Mouse (Mus musculus) macrophage (primary cell): ENCODE data around the gene Sparcl1. TPM values are rescaled to one million over a fixed set of nuclear protein-coding genes. Genes with fewer than 3 reads are reported as not detected.

ENCODE experiments used
- H3K27ac ChIP-seq: fragments of 350-480 bp; formaldehyde crosslinking; 2 replicates; pipeline ENCODE4 v1.9.0; 2021
- H3K36me3 ChIP-seq: fragments of 350-480 bp; formaldehyde crosslinking; 2 replicates; pipeline ENCODE4 v1.9.0; 2021; ENCODE audit errors: inconsistent target
- H3K4me3 ChIP-seq: fragments of 350-480 bp; formaldehyde crosslinking; 2 replicates; pipeline ENCODE4 v1.9.0; 2021; ENCODE audit errors: inconsistent target
- H3K79me2 ChIP-seq: fragments of 350-480 bp; formaldehyde crosslinking; 2 replicates; pipeline ENCODE4 v1.9.0; 2021; ENCODE audit errors: inconsistent target
- WGBS: methylation state at CpG from one replicate; pipeline ENCODE4 v1.1.7; 2026; ENCODE audit warnings: inconsistent platforms; ENCODE audit not compliant: missing documents; 5-methylcytosine and 5-hydroxymethylcytosine counted together
- polyA plus RNA-seq: library from polyadenylated mRNA; stranded (reverse); fragments of 250-400 nt; gene quantifications from 3 replicates; pipeline ENCODE4 v1.2.4, GENCODE M21; 2018; ENCODE audit warnings: inconsistent platforms

The Sparcl1 gene
- polyA plus RNA-seq, 1 experiment from 2014 or later, result not detected

DNA sequence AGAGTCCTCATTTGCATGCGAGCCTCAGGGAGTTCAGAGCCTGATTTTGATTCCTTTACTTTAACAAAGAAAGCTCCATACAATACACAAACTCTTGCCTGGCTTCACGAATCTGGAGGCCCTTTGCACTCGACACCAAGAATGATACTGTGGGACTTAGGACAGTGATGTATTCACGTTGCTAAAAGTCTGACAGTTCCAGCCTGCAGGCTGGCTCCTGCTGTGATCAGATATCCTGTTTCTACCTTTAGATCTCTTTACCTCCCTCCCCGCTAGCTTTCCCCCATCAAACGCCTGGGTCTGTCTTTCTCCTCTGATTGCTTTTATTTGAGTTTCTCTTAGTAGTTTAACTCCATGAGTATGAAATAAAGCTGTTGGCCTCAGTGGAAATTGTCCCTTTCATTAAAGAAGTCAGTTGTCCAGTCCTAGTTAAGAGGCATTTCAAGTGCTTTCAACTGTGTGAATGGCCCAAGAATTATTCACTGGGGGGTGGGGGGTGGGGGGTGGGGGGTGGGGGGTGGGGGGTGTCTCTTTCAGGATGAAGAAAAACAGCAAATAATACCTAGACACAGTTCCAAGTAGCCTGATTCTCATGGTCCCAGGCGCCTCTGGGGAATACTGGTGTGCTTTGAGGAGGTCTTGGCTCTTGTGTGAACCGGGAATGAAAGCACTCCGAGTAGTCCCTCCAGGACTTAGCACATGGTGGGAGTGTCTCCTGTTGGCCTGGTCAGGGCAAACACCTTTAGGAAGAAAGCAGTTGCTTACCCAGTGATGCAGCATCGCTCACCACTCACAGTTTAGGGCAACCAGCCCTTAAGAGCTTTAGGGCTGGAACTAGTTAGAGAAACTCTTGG is 11.6 kb downstream of the Sparcl1 start:
- no peak overlapping the region for H3K4me3 ChIP-seq
- no peak overlapping the region for H3K27ac ChIP-seq
- no peaks in the 10 kb centered on the region for H3K36me3 ChIP-seq
- no peaks in the 10 kb centered on the region for H3K79me2 ChIP-seq
- 75% methylated on average over 10 of the region's 10 CpGs for WGBS

DNA sequence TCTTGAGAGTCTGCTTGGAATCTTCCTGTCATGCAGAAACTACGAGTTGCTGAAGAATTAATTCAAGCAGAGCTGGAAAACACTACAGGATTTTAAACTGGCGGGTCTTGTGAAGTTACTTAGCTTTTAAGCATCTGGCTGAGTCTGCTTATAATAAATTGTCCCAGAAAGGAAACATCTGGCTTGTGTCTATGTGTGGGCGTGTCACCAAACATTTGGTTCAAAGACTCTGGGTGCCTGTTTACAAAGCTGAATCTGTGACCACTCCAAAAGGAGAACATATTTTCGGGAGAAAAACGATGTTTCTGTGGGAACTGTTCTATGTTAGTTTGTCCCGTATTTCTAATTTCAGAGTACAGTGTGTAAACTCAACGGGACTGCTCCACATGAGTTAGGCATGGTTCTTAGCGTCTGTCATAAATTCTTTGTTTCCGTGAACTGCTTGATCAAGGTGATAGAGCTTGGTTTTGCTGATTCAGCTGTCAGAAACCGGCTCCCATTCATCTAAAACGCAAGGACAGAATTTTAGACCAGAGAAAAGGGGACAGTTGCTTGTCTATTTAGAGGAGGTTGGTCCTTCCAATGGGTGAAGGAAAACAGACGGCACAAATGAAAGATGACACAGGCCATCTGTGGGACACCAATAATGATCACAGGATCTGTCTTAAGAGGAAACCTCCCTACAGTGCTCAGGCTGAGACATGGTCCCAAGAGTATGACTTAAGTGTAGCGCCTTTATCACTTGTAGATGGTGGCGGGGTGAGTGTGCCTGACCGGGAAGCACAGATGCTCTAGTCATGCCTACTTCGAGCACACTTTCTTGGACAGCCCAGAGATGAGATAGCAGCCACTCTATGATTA is 17.2 kb downstream of the Sparcl1 start:
- Histone ChIP-seq H3K27ac (no peak overlapping the region), H3K4me3 (no peak overlapping the region), H3K36me3 (no peaks in the 10 kb centered on the region), H3K79me2 (no peaks in the 10 kb centered on the region)
- WGBS, result 38% methylated on average over 16 of the region's 16 CpGs

DNA sequence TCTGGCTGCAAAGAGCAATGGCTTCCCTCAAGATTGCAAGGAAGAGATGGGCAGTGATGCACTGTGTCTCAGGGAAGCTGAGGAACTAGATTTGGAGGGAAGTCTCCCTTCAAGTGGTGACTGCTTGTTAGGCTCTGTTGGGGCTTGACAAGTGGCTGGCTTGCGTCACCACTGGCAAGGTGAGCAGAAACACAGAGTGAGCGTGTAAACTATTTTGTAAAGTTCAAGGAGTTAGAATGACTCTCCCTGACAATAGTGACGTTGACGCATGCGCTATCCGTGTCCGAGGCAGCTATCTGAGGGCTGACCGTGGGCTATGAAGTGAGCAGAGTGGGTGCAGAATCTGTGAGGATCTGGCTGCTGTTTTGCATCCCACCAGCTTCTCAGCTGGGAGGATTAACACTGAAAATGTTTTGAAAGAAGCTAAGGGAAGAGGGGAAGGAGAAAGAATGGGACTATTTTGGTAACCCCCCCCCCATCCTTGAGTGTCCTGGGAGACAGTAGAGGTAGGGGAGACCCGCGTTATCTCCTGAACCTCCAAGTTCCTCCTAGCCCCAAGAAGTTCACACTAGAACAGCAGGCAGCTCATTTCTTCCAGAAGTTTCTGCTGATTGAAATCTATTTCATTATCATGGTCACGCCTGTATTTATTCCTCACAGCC is 18.0 kb downstream of the Sparcl1 start:
- Histone ChIP-seq H3K27ac (no peak overlapping the region), H3K36me3 (no peaks in the 10 kb centered on the region), H3K4me3 (no peak overlapping the region), H3K79me2 (no peaks in the 10 kb centered on the region)
- 72% methylated on average over 11 of the region's 11 CpGs for WGBS

DNA sequence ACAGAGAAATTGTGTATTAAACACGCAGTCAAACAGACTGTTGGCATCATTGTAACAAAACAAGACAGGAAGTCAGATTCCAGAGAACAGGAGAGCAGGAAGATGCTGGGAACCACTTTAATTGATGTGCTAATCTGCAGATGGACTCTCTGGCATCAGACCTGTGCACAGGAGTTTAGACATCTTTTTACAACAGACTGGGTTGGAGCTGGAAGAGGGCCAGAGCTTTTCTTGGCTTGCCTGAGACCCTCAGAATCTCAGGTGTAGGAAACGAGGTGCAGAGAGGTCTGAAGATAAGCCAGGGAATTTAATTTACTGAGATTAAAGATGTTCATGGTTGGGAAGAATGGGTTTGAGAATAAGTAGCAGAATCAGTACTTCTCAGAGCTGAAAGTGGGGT is 23.8 kb downstream of the Sparcl1 start:
- Histone ChIP-seq H3K4me3 (no peak overlapping the region), H3K27ac (no peak overlapping the region), H3K36me3 (no peaks in the 10 kb centered on the region), H3K79me2 (no peaks in the 10 kb centered on the region)
- 78% methylated on average over 2 of the region's 2 CpGs for WGBS

DNA sequence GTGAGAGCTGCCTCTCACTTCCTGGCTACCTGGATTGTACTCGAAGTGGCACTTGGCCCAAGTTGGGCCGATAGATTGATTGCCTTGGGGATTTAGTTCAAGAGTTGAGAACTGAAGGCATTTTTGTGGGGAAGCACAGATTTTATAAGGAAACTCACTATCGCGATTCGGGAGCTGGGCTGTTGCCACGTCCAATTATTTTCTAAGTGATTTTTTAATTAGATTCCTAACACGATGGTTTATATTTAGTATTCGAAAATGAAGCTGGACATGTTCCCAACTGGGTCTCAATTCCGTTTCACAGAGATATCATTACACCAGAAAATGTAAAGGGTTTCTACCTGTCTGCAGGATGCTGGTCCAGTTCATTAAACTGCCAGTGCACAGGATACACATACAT is 28.2 kb downstream of the Sparcl1 start:
- 92% methylated on average over 9 of the region's 9 CpGs for WGBS
- H3K4me3 ChIP-seq, result no peak overlapping the region
- H3K36me3 ChIP-seq, result no peaks in the 10 kb centered on the region
- H3K79me2 ChIP-seq, result no peaks in the 10 kb centered on the region
- H3K27ac ChIP-seq, result no peak overlapping the region

DNA sequence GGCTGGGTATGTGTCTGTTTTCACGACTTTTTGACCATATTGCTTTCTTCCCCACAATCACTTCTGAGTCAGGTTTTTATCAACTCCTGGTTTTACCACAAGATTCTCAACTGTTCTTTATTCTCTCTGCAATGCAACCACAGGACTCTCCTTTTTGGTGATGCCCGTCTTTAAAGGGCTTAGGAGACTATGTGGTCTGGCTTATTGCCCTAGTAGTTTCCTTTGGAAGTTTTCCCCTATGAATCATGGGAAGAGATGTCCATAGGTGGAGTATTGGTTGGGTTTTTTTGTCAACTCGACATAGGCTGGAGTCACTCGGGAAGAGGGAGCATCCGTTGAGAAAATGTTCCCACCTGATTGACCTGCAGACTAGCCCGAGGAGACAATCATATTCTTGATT is 32.8 kb downstream of the Sparcl1 start:
- 74% methylated on average over 6 of the region's 6 CpGs for WGBS
- Histone ChIP-seq H3K36me3 (no peaks in the 10 kb centered on the region), H3K27ac (no peak overlapping the region), H3K79me2 (no peaks in the 10 kb centered on the region), H3K4me3 (no peak overlapping the region)

DNA sequence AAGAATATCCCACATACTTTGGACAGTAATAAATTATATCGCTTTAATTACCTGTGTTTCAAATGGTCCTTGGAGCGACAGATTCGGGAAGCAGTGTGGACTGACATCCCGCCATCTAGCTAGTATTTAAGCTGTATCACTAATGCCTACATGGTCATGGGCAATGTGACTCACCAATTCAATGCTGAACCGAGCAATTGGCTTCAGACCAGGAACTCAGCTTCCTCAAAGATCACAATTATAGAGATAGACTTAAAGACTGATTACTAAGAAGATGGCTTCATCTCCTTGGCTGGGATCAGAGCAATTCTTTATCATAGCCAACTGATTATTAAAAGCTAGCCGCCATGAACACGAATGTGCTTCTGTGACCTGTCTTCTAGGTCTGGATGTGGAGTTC is 36.0 kb downstream of the Sparcl1 start, which contains the start of gene Gm17660:
TSS of gene Gm17660 (minus strand) at position 101 of the 400 bp plus-strand sequence.
- Histone ChIP-seq H3K27ac (no peak within 1 kb of the TSS), H3K4me3 (no peak within 1 kb of the TSS), H3K79me2 (no peaks in the 10 kb centered on the region), H3K36me3 (no peaks in the 10 kb centered on the region)
- 90% methylated on average over 7 of the region's 7 CpGs for WGBS

DNA sequence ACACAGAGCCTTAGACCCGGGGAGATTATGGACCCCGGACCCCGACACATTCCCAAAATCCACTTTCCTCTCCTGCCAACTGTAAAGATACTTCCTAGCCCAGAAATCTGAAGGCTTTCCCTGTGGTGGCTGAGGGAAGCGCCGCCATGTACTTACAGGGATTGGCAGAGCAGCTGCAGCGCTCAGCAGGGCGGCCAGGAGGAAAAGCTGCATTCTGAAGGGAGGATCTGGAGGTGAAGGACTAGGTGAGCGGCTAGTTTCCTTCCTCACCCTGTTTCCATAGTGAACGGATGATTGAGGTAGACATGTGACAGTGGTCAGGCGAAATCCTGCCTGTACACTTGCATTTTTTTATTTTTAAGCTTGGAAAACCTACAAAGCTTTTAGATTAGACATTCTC is 37.2 kb downstream of the Sparcl1 start:
- Histone ChIP-seq H3K36me3 (no peaks in the 10 kb centered on the region), H3K4me3 (no peak overlapping the region), H3K79me2 (no peaks in the 10 kb centered on the region), H3K27ac (no peak overlapping the region)
- WGBS, result 46% methylated on average over 10 of the region's 10 CpGs

DNA sequence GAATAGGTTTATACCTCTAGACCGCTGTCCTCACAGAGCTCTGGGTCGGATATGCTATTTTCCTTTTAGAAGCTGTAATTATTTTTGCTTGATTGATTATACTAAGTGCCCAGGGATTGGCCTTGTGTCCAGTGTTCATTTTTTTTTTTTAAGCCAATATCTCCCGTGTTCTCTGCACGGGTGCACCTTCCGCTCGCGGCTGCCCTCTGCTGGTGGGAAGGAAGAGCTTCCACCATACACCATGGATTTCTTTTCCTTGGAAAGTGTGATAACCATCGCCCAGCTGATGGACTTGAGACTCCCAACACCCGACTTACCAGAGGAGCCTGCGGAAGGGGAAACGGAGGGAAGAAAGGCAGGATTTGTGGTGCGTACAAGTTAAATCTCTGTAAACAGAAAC is 39.1 kb downstream of the Sparcl1 start:
- 24% methylated on average over 12 of the region's 12 CpGs for WGBS
- no peak overlapping the region for H3K4me3 ChIP-seq
- H3K36me3 ChIP-seq, result no peaks in the 10 kb centered on the region
- no peaks in the 10 kb centered on the region for H3K79me2 ChIP-seq
- no peak overlapping the region for H3K27ac ChIP-seq

DNA sequence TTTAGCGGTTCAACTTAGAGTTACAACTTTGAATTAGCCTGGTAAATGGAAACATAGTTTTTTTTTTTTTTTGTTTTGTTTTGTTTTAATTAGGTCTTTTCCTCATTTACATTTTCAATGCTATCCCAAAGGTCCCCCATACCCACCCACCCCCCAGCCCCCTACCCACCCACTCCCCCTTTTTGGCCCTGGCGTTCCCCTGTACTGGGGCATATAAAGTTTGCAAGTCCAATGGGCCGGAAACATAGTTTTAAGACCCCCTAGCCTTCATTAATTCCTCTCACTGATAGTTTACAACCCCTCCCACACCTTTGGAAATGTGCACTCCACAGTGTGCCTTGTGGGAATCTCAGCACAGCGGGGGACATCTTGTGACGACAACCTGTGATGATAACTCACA is 39.9 kb downstream of the Sparcl1 start:
- Histone ChIP-seq H3K27ac (no peak overlapping the region), H3K36me3 (no peaks in the 10 kb centered on the region), H3K79me2 (no peaks in the 10 kb centered on the region), H3K4me3 (no peak overlapping the region)
- 75% methylated on average over 4 of the region's 5 CpGs for WGBS

DNA sequence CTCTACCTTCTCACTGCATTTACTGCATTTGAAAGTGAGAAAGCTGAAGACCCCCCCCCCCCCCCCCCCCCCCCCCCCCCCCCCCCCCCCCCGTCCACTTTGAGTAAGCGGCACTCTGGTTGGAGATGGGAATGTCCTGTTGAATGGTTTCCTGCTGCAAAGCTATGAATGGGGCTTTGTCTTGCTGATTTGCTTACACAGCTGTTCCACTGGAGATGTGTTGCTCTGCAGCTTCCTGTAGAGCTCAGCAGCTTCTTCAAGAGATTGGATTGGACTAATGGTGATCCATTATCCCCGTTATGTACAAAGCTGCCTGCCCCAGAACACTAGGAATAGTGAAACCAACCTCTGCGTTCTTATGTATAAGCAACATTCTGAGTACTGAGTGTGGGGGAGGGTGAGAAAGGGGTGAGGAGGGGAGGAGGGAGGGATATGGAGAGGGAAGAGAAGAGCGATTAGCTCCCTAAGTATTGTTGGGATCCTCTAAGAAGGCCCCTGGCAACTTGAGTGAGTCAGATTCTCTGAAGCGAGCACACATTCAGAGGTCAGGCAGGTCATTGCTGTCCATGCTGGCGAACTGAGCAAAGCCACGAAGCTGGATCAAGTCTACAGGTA is 41.2 kb downstream of the Sparcl1 start:
- WGBS, result 76% methylated on average over 6 of the region's 8 CpGs
- no peaks in the 10 kb centered on the region for H3K79me2 ChIP-seq
- no peaks in the 10 kb centered on the region for H3K36me3 ChIP-seq
- no peak overlapping the region for H3K27ac ChIP-seq
- no peak overlapping the region for H3K4me3 ChIP-seq

DNA sequence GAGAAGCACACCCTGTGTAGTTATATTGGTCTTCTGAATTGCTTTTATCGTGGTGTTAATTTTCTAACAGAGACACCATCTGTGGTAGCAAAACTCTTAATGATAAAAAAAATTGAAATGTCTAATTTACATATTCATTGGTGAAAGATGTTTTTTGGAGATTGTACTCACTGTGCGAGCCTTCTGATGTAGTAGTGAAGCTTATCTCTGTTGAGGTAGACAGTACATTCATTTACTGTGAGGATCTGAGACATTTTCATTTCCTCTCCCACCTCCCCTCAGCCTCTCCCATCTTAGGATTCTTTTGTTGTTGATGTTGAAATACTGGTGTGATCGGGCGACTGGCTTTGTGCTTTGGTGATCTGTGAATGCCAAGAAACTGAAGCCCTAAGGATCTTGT is 42.5 kb downstream of the Sparcl1 start:
- no peaks in the 10 kb centered on the region for H3K36me3 ChIP-seq
- H3K27ac ChIP-seq, result no peak overlapping the region
- no peaks in the 10 kb centered on the region for H3K79me2 ChIP-seq
- WGBS, result 82% methylated on average over 4 of the region's 4 CpGs
- no peak overlapping the region for H3K4me3 ChIP-seq

DNA sequence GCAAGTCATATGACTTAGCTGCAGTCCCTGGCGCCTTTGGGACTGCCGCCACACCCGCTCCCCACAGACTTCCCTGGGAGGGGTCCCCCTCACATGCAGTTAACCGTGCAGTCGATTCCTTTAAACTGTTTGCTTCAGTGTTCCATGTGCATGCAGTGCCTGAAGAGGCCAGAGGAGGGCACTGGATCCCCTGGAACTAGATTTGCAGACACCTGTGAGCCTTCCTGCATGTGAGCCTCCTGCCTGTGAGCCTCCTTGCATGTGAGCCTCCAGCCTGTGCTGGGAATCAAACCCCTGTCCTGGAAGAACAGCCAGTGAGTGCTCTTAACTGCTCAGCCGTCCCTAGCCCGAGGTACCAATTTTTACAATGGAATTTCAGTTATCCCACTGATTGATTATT is 44.8 kb downstream of the Sparcl1 start:
- no peak overlapping the region for H3K4me3 ChIP-seq
- WGBS, result 96% methylated on average over 4 of the region's 7 CpGs
- peaks cover 14% of the 10 kb centered on the region; the same call in 1 of the 2 replicates for H3K36me3 ChIP-seq
- H3K27ac ChIP-seq, result no peak overlapping the region
- H3K79me2 ChIP-seq, result no peaks in the 10 kb centered on the region

DNA sequence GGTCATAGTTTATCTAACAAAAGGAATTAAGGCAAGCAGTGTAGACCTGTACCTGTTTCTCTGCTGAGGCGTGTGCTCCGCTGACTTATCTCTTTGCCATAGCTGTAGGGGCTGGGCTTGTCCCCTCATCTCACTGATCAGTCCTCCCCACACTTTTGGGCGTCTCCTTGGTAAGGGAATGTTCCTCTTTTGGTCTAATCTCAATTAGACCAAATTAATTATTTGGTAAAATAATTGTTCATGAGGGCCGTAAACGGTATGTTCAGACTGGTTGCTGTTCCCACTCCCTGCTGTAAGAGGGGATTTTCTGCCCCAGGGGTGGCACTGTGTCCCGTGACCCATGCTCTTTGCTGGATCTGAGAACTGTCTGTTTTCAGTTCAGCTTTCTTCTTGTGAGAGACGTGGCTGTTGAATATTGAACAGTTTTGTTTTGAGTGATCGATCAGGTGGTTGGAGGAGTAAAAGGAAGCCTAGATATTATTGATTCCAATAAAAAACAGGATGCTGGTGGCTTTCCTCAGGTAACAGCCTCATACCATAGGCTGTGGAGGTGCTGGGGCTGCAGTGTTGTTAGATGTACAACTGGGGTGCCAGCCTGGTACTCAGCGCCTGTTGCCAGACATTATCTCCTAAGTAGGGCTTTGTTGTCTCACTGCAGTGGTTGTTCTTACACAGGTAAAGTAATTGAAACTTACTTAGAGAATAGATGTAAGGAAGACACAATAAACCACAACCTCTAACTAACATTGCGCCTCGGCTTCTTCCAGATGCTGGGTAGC is 50.6 kb downstream of the Sparcl1 start:
- Histone ChIP-seq H3K36me3 (peaks cover 65% of the 10 kb centered on the region), H3K27ac (no peak overlapping the region), H3K79me2 (no peaks in the 10 kb centered on the region), H3K4me3 (no peak overlapping the region)
- WGBS, result 94% methylated on average over 11 of the region's 11 CpGs
